Mouse (Mus musculus) adrenal gland, postnatal 25 days (tissue): Measurements from ENCODE around the gene Gcc1. TPM values are rescaled to one million over a fixed set of nuclear protein-coding genes. Genes with fewer than 3 reads are reported as not detected.

Experiments used
- total RNA-seq: library from RNA; stranded (reverse); gene quantifications from 2 replicates; pipeline ENCODE4 v1.2.3, GENCODE M21; 2021

The Gcc1 gene
- total RNA-seq, 1 experiment from 2014 or later = 16.5 TPM

Other genes with a start within 250 kb of the Gcc1 start
- 25.5 and 29.3 TPM in 2 replicates for gene Zfp800, start 30.4 kb downstream of the Gcc1 start, total RNA-seq
- gene Arf5, start 4.8 kb downstream of the Gcc1 start, total RNA-seq = 156 and 169 TPM in 2 replicates
- not detected in 2 replicates for gene Fscn3, start 601 bp downstream of the Gcc1 start, total RNA-seq
- gene Pax4, start 21.0 kb upstream of the Gcc1 start, total RNA-seq = not detected in 2 replicates
- 128 and 153 TPM in 2 replicates for gene Snd1, start 46.7 kb upstream of the Gcc1 start, total RNA-seq